Mouse (Mus musculus) brain, embryonic 14.5 days (tissue): Measurements from ENCODE around the gene Zfp988. TPM values are rescaled to one million over a fixed set of nuclear protein-coding genes. Genes with fewer than 3 reads are reported as not detected.
"Not testable (repeated sequence)": the region's sequence is repeated elsewhere in the genome, so short reads cannot be mapped to it uniquely, and the experiment has no call there.

Experiments
- DNase-seq: peaks from one replicate; pipeline ENCODE4 v3.0.0-alpha.2; 2011; ENCODE audit warnings: low read depth
- polyA plus RNA-seq: library from polyadenylated mRNA; depleted of rRNA; stranded (reverse); fragments of >200 nt; gene quantifications from 2 replicates; pipeline ENCODE4 v1.2.3, GENCODE M21; 2012; rRNA removed

Zfp988 gene
- polyA plus RNA-seq = 0.04 and 0.10 TPM in 2 replicates

DNA sequence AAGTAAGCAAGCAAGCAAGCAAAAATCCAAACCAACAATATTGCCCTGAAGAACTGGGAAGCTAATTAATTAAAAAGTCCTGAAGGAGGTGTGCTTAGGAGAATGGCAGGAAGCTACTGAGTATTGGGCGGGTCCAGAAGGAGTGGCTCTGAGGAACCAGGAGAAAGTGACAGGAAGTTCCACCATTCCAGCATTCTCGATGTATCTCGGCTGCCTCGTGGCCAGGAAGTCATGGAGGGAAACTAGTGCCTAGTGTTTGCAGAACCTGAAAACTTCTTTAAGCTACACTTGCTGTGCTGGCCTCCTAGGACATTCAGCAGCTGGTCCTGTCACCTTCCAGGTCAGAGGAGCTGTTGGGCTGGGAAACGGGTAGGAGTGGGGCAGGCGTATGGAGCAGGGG is at the start of gene Zfp988:
Gene Zfp988 (plus strand): TSS at position 239 of the 400 bp plus-strand sequence.
- DNase-seq = not testable (repeated sequence)

DNA sequence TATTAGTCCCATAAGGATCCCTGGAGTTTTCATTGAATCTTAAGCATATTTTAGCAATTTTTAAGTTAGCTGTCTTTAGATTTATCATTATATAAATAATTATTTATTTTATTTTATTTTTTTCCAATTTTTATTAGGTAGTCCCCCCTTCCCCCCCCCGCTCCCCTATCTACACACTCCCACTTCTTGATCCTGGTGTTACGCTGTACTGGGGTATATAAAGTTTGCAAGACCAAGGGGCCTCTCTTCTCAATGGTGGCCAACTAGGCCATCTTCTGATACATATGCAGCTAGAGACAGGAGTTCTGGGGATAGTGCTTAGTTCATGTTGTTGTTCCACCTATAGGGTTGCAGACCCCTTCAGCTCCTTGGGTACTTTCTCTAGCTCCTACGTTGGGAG is 42.8 kb upstream of the Zfp988 start:
- DNase-seq = not testable (repeated sequence)

DNA sequence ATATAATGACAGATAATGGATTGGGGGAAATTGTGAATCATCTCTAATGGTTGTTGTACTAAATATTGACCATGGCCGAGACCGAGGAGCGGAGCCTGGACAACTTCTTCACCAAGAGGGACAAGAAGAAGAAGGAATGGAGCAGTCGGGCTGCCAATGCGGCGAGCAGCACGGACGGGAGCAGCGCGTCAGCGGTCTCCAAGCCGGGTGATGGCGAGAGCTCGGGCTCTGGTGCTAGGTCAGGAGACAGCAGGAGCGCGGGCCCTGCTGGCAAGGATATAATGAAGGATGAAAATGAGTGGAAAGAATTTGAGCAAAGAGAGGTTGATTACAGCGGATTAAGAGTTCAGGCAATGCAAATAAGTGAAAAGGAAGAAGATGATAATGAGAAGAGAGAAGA is 38.2 kb upstream of the Zfp988 start:
- DNase-seq = not testable (repeated sequence)

DNA sequence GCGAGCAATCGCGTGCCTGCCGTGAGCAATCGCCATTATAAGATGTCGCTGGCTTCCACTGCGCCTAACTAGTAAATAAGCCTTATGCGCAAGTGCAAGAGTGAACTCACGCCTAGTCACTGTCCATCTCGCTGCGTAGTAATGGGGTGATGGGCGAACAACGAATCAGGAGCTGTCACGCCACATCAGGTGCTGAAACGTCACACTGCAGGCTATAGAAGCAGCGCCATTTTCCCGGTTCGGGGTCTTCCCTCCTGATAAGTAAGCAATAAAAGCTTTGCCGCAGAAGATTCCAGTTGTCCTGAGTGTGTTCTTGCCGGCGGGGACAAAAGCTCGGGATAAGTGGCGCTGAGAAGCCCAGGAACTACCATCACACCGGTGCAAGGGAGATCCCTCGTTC is 36.7 kb upstream of the Zfp988 start:
- DNase-seq = not testable (repeated sequence)

GRCm38 (mm10) chr4:147270026-147270425 is 35.4 kb upstream of the Zfp988 start:
- not testable (repeated sequence) for DNase-seq

DNA sequence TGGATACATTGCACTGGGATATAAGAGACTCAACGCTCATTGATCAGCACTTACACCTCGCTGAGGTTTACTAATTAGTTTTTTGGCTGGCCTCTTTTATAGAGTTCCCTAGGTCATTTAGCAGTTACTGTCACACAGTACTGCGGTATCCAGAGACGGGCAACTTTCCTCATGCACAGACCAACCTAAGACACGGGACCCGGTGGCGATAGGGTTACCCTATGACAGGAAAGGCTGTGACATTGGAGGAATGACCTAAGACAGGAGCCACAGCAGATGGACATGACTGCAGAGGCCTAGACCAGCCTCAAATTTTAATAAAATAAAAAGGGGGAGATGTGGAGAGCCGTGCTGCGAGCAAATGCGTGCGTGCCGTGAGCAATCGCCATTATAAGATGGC is 33.9 kb upstream of the Zfp988 start:
- DNase-seq = not testable (repeated sequence)

GRCm38 (mm10) chr4:147275021-147275772 is 30.3 kb upstream of the Zfp988 start:
- not testable (repeated sequence) for DNase-seq

GRCm38 (mm10) chr4:147275773-147276140 is 29.7 kb upstream of the Zfp988 start:
- DNase-seq = not testable (repeated sequence)

DNA sequence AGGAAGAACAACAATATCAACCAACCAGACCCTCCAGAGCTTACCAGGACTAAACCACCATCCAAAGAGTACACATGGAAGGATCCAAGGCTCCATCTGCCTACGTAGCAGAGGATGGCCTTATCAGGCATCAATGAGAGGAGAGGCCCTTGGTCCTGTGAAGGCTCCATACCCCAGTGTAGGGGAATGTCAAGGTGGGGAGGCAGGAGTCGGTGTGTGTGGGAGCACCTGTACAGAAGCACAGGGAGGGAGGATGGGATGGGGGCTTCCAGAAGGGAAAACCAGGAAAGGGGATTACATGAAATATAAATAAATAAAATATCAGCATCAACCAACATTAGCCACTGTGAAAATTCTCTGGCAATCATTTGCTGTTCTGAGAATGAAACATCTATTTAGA is 25.1 kb upstream of the Zfp988 start:
- not testable (repeated sequence) for DNase-seq

DNA sequence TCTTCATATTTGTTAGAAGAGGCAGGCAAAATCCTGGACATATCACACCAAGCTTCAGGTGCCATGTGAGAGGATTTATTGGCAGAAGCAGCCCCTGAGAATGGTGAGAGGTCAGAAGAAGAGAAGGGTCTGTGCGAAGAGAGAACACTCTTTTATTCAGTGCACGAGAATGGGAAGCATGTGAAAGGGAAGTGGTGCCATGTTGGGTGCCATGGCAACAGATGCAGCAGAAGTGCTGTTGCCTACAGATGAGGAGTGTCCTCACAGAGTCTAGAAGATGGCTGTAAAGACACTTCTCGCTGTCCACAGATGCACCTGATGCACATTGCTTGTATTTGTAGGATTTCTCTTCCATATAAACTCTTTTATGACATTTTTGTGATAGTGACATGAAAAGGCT is 6.9 kb upstream of the Zfp988 start:
- DNase-seq = not testable (repeated sequence)

DNA sequence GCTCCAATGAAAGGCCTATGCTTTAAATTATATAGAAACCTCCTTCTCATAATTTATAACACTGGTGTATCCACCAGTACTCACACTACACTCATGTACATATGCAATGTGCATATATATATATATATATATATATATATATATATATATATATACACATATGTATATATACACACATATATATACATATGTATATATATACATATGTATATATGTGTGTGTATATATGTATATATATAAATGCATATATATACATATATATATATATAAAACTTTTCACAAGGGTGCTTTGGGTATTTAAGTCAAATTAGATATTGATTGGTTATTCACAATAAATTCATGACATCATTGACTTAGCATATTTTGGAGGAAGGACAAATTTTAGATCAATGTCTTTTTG is 3.1 kb upstream of the Zfp988 start:
- DNase-seq = not testable (repeated sequence)

DNA sequence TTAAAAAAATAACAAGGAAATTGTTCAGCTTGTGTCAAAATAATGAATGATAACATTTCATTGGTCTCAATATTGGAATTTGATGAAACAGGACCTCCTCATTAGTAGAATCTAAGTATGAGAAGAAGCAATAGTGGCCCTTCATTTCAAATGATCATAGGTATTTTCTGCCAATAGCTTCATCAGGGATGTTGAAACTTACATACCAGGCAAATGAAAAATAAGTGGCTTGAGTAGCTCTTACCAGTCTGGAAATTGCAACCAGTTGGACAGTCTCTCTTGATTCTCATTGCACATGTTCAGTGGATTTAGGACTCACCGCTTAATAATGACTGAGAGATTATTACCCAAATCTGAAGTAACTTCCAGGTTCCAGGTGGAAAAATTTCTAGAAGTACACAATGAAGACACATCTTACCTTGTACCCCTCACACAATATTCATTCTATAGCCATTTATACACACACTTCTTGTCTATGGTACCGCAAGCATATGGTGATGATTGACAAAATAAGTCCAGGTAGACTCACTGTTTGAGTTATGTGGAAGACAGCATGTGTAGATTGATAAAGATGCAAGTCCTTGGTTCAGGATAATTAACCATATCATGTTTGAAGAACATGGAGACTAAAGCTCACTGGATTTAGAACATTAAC is 29.7 kb downstream of the Zfp988 start:
- DNase-seq = not testable (repeated sequence)

DNA sequence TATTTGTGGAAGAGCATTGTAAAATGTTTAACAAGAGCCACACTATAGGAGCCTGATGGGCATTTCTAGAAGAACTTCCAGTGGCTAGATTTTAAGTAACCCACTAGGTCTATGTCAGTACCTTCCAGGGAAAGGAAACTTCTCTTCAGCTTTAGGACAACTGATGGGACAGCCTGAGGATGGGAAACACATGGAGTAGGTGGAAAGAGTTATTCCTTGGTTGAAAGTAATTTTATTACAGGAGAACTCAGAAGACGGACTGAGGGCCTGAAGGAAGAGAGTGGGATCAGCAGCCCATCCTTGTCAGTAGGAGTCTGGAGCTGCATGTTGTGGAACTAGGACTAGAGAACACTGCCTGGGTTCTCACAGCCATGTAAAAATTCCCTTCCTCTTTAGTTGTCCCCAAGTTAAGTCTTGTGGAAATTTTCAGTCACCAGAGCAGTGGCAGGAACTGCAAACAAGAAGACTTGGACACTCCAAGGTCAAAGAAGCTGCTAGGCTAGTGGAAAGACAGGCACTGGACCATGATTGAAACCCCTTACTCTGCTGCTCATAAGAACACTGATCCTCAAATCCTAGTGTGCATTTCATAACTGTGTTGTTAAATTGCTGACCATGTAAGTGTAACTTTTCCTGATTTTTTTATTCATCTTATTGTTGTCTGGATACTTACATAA is 30.4 kb downstream of the Zfp988 start:
- DNase-seq = not testable (repeated sequence)

GRCm38 (mm10) chr4:147336368-147337195 is 31.1 kb downstream of the Zfp988 start:
- DNase-seq = not testable (repeated sequence)

GRCm38 (mm10) chr4:147337520-147337919 is 32.0 kb downstream of the Zfp988 start:
- DNase-seq = not testable (repeated sequence)
